ENCODE assay signal across 10 mouse cellular contexts in the genomic region with DNA sequence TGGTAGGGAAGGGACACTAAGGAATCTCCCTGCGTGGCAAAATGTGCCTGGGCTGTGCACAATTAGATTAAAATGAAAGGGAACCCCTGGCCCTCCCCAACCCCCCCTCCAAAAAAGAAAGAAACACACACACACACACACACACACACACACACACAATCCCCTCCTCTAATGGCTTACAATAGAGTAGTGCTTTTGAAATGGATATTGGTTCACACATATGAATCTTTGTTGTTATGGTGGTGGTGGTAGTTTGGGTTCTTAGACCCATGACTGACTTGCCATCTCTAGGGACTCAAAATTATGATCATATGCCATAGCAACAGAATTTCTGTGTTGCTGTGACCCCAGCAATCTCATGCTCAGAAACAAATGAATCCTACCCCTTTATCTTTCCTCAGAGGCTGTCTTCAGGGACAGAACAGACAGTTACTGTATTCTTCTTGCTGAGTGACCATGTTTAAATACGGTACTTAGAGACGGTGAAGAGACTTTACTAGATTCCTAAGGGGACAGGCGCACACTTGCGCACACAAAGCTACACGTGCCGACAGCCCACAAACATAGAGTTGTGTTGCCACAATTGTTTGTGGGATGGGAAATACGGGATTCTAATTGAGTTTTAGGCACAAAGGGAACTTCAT.
DNase-seq lines count a peak whose midpoint lies in the region; ATAC-seq lines count a peak whose summit lies in the region.
"Had no signal": no experiment of that assay in that cellular context is flagged by ENCODE, and none has a peak within 500 bp of the region (broad histone marks: within the 10 kb centered on the region; RNA-seq: fewer than 3 reads in every experiment).

No protein-coding gene starts in this region.

- peak overlapping the region; percentile 22 for H3K9ac ChIP-seq in neural tube, embryonic 11.5 days (ENCODE audit: low read length)
- H3K9ac ChIP-seq in limb, embryonic 13.5 days = no peak overlapping the region; the same call in 1 of the 2 replicates
- no peak overlapping the region for H3K9ac ChIP-seq in stomach, embryonic 16.5 days (ENCODE audit: low read length)

- 65% methylated on average over 8 of the region's 8 CpGs for WGBS in neural tube, embryonic 11.5 days
- WGBS in limb, embryonic 13.5 days = 78% methylated on average over 8 of the region's 8 CpGs
- 76% methylated on average over 8 of the region's 8 CpGs for WGBS in stomach, embryonic 16.5 days

- H3K4me1 ChIP-seq in neural tube, embryonic 11.5 days (ENCODE audit: control insufficient read depth, insufficient read depth, low read length) = peaks cover 10% of the 10 kb centered on the region
- H3K4me1 ChIP-seq in limb, embryonic 13.5 days = peaks cover 13% of the 10 kb centered on the region; the same call in 1 of the 2 replicates
- H3K4me1 ChIP-seq in stomach, embryonic 16.5 days (ENCODE audit: control insufficient read depth, insufficient read depth, low read length) = peaks cover 6% of the 10 kb centered on the region

- peak; percentile 61 for DNase-seq in heart, adult 11 months
- no peak for DNase-seq in heart, adult 18-20 months
- DNase-seq in neural tube, embryonic 11.5 days (ENCODE audit: low spot score) = no peak
- DNase-seq in neural tube, embryonic 10.5 days (ENCODE audit: extremely low spot score, low spot score) = no peak
- no peak for DNase-seq in thymus, postnatal 4 days
- DNase-seq in thymus, postnatal 0 days (ENCODE audit: low spot score) = no peak
- DNase-seq: kidney, adult 11 months had no signal

- H3K9me3 ChIP-seq in neural tube, embryonic 11.5 days (ENCODE audit: control insufficient read depth, low read length) = no peaks in the 10 kb centered on the region
- H3K9me3 ChIP-seq in limb, embryonic 13.5 days = no peaks in the 10 kb centered on the region
- no peaks in the 10 kb centered on the region for H3K9me3 ChIP-seq in stomach, embryonic 16.5 days (replicated peaks; ENCODE audit: control insufficient read depth, low read length)

- peak overlapping the region; percentile 40 for H3K4me2 ChIP-seq in neural tube, embryonic 11.5 days (ENCODE audit: low read depth)
- peak overlapping the region; percentile 61 for H3K4me2 ChIP-seq in limb, embryonic 13.5 days (replicated peaks)
- peak overlapping the region; percentile 48; the same call in 1 of the 2 replicates for H3K4me2 ChIP-seq in stomach, embryonic 16.5 days (ENCODE audit: low read depth, low read length)

- ATAC-seq in neural tube, embryonic 11.5 days (ENCODE audit: insufficient read depth, low FRiP score, low TSS enrichment) = 0 out of 2 replicates have a peak, but pooled peaks have one; percentile 16
- no peak for ATAC-seq in limb, embryonic 13.5 days (ENCODE audit: low FRiP score, low read depth)
- ATAC-seq in stomach, embryonic 16.5 days (ENCODE audit: insufficient read depth, low FRiP score) = peak; percentile 10; the same call in 1 of the 2 replicates
- ATAC-seq: Patski had no signal

- H3K36me3 ChIP-seq in neural tube, embryonic 11.5 days (ENCODE audit: control insufficient read depth, insufficient read depth, low read length) = no peaks in the 10 kb centered on the region
- H3K36me3 ChIP-seq in limb, embryonic 13.5 days = no peaks in the 10 kb centered on the region
- H3K36me3 ChIP-seq in stomach, embryonic 16.5 days (ENCODE audit: control insufficient read depth, insufficient read depth, low read length) = no peaks in the 10 kb centered on the region

- no peaks in the 10 kb centered on the region for H3K27me3 ChIP-seq in neural tube, embryonic 11.5 days (ENCODE audit: control insufficient read depth, insufficient read depth, low read length)
- peaks cover 10% of the 10 kb centered on the region for H3K27me3 ChIP-seq in limb, embryonic 13.5 days
- no peaks in the 10 kb centered on the region for H3K27me3 ChIP-seq in stomach, embryonic 16.5 days (ENCODE audit: control insufficient read depth, insufficient read depth, low read length)
- H3K27me3 ChIP-seq: Patski had no signal

- no peak overlapping the region for H3K4me3 ChIP-seq in neural tube, embryonic 11.5 days (ENCODE audit: low read depth, low read length)
- peak overlapping the region; percentile 31; the same call in 1 of the 2 replicates for H3K4me3 ChIP-seq in limb, embryonic 13.5 days
- no peak overlapping the region for H3K4me3 ChIP-seq in stomach, embryonic 16.5 days (replicated peaks; ENCODE audit: low read length)

- peak overlapping the region; percentile 61 for H3K27ac ChIP-seq in neural tube, embryonic 11.5 days (ENCODE audit: low read depth, low read length)
- H3K27ac ChIP-seq in limb, embryonic 13.5 days = no peak overlapping the region
- no peak overlapping the region for H3K27ac ChIP-seq in stomach, embryonic 16.5 days (ENCODE audit: low read length)
